ENCODE assay signal across 1 mouse cellular context in the genomic region with DNA sequence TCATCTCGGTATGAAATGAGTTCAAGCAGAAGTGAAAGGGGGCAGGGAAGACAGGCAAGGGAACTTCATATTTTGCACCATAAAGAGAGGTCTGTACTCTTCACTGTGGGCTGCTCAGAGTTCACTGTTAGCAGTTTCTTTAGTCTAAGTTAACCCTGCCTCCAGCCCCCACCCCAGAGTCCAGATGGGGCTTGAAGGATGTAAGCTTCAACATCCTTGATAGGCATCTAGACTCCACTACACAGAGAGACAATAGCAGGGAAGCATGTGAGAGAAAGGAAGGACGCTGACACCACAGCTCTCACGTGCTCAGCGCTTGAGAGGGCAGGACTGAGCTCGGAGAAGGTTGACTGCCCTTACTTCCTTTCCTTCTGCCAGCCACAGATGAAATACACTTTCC.
TF ChIP-seq lines count a peak whose summit lies in the region.

No protein-coding gene starts in this region.

TF ChIP-seq in CH12.LX, 34 proteins besides CTCF, POLR2A, EP300 and RAD21 (continued from another document):
- TF ChIP-seq HCFC1 (IDR thresholded peaks at IDR 0.05; ENCODE audit: low read depth, low read length): no peak
- TF ChIP-seq MAZ (IDR thresholded peaks at IDR 0.05; ENCODE audit: low read depth, low read length): no peak
- TF ChIP-seq SMC3 (IDR thresholded peaks at IDR 0.05; ENCODE audit: low read depth, low read length): no peak
- no peak for TF ChIP-seq MEF2A (IDR thresholded peaks at IDR 0.05; ENCODE audit: borderline replicate concordance, low read depth, low read length)
- TF ChIP-seq NELFE (IDR thresholded peaks at IDR 0.05; ENCODE audit: low read depth, low read length): no peak
- TF ChIP-seq CHD2 (IDR thresholded peaks at IDR 0.05; ENCODE audit: low read length): peak; percentile 28; the same call in 1 of the 2 replicates
- peak; percentile 95 for TF ChIP-seq UBTF (IDR thresholded peaks at IDR 0.05; ENCODE audit: low read depth, low read length)
- no peak for TF ChIP-seq SIN3A (IDR thresholded peaks at IDR 0.05; ENCODE audit: low read length)
- TF ChIP-seq USF1 (IDR thresholded peaks at IDR 0.05; ENCODE audit: low read depth, low read length): no peak
- no peak for TF ChIP-seq E2F4 (IDR thresholded peaks at IDR 0.05; ENCODE audit: insufficient replicate concordance, low read depth, low read length)
- TF ChIP-seq ZC3H11A (IDR thresholded peaks at IDR 0.05; ENCODE audit: low read depth, low read length): no peak
- no peak for TF ChIP-seq ELF1 (IDR thresholded peaks at IDR 0.05; ENCODE audit: low read depth, low read length)
- TF ChIP-seq ZKSCAN1 (IDR thresholded peaks at IDR 0.05; ENCODE audit: borderline replicate concordance, low read depth, low read length): no peak
- no peak for TF ChIP-seq MAFK (IDR thresholded peaks at IDR 0.05; ENCODE audit: insufficient replicate concordance, low read length)
- TF ChIP-seq ZNF384 (IDR thresholded peaks at IDR 0.05; ENCODE audit: low read depth, low read length): no peak
- no peak for TF ChIP-seq RCOR1 (conservative IDR thresholded peaks at IDR 0.05; ENCODE audit: low read depth, low read length)
- TF ChIP-seq TCF12 (IDR thresholded peaks at IDR 0.05; ENCODE audit: low read depth, low read length): no peak
- no peak for TF ChIP-seq CHD1 (IDR thresholded peaks at IDR 0.05; ENCODE audit: low read depth, low read length)
- TF ChIP-seq JUN (IDR thresholded peaks at IDR 0.05; ENCODE audit: insufficient read depth, low read depth, low read length): no peak
- TF ChIP-seq ETS1 (conservative IDR thresholded peaks at IDR 0.05; ENCODE audit: low read depth, low read length): no peak; the same call in 1 of the 2 replicates
- TF ChIP-seq ZMIZ1 (IDR thresholded peaks at IDR 0.05; ENCODE audit: low read depth, low read length): no peak
- no peak for TF ChIP-seq GABPA (IDR thresholded peaks at IDR 0.05; ENCODE audit: insufficient replicate concordance, low read depth, low read length)
